Mouse (Mus musculus): ENCODE measurements around the gene Mcf2.

Mcf2 gene

DNA sequence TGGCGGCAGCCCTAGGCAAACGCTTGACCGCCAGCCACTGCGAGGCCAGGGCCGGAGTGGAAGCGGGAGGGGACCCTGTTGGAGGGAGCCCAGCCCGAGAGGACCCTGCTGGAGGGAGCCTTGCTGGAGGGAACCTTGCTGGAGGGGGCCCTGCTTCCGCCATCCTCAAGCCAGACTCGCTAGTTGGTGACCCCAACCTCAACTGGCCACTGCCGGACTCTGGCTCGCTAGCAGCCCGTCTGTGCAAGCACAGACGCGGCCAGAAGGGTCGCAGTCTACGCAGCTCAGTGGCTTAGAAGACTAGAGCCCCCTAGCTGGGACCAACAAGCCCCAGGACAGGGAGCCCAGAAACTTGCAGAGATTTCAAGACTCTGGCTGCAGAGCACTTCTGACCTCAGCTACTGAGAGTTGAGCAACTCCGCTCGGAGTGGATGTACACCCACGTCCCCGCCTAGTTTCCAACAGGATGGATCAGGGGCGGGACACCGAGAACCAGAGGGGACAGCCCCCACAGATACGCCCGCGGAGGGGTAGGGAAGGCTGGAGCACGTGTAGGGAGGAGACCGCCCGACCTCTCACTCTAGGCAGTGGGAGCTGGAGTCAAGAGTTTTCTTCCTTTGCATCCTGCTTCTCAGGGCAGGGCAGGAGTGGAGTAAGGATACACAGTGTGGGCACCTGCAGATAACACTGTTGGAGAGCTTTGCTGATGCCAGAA, at the start of gene Mcf2:
Gene Mcf2, minus strand, starts transcription at position 346 of the 715 bp plus-strand sequence.
- peak; percentile 1 for DNase-seq (ENCODE audit: low spot score in 2 of 2)

DNA sequence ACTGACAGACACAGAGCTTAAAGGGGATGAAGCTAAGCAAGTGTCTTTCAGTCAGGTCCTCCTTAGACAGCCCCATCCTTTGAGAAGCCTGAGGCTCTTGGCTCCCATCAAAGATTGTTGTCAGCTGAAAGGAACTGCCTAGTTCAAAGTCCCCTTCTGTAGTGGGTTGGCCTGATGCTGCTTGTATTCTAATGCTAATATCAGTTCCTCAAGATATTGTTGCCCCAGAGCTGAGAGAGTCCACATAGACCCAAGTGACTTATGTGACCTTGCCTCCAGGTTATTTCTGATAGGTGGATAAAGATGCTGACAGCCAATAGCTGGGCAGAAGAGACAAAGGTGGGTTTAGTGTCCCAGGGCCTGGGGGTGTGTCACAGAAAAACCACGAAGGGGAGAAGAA, 8.8 kb upstream of the Mcf2 start:
- DNase-seq (ENCODE audit: low spot score in 2 of 2) = no peak

DNA sequence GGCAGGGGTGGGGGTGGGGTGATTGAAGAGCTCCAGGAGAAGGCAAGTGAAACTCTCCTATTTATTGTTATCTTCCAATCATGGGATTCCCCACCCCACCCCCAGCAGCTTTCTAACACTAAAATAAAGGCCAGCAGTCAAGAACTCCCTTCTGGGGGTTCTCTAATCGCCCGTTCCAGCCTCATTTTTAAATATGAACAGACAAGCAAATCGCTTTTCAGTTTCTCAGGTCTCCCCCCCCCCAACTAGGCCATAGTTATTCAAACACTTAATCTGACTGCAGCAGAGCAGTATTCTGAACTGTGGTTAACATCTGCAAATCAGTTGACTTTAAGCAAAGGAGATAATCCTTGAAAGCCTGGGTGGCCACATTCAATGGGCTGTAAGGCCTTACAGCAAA, 3.7 kb upstream of the Mcf2 start:
- no peak for DNase-seq (ENCODE audit: low spot score in 2 of 2)

DNA sequence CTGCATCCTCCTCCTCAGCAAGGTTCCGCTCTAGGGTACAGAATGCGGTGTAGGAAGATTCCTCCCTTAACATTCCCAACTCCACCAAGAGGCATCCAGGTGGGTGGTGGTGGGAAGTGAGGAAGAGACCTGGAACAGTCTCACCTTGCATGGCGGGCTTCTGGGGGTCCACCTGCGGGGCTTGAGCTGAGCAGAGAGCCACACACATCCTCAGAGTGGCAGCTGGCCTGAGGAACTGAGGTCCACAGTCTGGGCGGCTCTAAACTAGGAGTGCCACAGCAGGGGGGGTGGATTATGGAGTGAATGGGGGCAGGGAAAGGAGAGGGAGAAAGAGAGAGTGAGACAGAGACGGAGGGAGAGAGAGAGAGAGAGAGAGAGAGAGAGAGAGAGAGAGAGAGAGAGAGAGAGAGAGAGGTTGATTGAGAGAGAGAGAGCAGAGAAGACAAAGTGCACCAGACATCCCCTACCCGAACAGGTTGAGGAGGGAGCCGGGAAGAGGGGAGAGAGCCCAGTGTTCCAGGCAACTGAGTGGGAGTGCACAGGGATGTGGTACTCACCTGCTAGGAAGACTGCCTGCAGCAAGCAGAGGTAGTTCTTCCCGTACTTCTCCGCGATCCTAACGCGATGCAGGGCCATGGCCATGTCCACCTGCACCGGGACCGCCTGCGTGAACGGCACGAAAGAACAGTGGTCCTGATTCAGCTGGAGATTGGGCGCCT, 705 bp downstream of the Mcf2 start:
- DNase-seq (ENCODE audit: low spot score in 2 of 2) = peak in 1 of 2 experiments; percentile 4

DNA sequence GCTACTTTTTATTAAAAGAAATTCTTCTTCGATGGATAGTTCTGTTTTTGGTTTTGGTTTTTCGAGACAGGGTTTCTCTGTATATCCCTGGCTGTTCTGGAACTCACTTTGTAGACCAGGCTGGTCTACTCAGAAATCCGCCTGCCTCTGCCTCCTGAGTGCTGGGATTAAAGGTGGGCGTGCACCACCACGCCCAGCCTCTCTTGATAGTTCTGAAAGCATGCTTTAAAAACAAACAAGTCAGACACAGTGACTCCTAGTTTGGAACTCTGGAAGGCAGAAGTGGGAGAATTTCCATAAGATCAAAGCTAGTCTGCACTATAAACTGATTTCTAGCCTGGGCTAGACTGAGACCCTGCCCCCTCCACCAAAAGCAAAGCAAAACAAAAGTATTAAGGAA, 8.8 kb downstream of the Mcf2 start:
- DNase-seq (ENCODE audit: low spot score in 2 of 2) = no peak

DNA sequence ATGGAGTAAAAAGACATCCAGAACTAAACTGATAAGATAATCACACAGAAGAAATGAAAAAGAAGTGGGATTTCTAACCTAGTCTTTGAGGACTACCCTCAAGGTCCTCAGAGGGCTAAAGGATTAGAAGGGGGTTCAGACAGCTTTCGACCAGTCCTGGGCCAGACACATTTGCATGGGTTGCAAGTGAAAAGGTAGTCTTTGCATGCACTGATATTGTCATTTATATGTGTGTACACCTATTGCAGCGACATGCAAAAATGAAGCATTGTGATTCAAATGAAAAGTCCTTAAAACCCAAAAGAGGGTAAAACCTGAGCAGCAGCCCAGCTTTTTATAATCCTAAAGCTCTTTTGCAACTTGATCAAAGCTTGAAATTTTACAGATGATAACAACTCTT, 9.4 kb downstream of the Mcf2 start:
- DNase-seq (ENCODE audit: low spot score in 2 of 2) = no peak

DNA sequence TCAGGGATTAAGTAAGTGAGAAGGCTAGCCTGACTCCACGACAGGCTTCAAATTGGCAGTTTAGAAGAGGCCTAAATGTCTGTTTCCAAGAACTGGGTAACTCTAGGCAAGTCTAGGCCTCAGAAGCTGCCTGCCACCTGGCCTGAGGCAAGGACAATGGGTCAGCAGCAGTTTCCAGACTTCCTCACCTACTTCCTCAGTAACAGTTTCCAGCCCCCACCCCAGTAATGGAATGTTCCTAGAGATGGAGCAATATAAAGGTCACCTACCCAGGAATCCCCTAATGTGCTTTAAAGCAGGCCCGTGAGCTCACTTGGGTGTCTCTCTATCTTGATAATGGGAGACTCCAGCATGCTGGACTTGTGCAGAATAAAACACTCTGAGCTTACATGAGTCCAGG, 10.1 kb downstream of the Mcf2 start:
- DNase-seq (ENCODE audit: low spot score in 2 of 2) = no peak

DNA sequence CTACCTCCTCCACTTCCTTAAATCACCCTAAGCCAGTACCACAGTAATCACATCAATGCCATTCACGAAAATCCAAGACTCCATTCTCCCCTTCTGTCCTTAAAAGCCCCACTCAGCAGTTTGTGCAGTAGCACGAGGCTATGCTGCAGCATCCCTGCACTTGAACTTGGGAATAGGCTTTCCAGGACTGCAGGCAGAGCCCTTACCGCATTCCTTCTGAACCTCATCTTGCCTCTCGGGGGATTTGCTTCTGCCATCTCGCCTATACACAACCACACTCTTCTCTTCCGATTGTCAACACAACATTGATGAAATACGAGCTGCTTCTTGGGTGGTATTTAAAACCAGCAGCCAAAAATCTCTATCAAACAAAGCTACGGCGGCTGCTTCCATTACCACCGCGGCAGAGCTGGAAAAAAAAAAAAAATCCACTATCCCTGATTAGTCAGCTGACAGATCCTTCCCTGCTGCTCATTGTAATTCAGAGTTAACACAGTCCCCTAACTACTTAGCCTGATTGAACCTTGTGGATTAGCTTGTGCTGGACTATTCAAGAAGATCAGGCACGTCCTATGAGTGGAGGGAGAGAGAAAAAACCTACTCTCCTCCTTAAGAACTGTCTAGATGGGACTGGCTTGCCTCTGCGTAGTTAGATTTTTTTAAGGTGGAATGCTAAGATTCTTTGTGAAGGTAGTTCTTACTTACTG, 31.5 kb downstream of the Mcf2 start:
- DNase-seq (ENCODE audit: low spot score in 2 of 2) = no peak

DNA sequence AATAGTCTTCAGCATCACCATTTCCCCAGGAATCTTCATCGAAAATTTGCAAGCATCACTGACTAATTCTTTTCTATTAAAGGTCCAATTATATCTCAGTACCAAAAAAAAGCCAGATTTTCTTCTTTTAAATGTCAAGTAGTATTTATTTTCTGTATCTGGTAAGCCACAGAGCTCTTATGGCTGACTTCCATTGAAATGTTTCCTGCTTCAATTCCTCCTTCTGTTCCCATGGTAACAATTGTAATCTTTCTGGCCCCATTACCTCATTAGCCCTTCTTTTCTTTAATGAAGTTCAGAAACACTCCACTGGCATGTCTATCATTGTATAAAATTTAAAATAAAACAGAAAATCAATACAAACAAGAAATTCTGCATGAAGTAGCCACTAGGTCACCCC, 103.5 kb downstream of the Mcf2 start:
- no peak for DNase-seq (ENCODE audit: low spot score in 2 of 2)

DNA sequence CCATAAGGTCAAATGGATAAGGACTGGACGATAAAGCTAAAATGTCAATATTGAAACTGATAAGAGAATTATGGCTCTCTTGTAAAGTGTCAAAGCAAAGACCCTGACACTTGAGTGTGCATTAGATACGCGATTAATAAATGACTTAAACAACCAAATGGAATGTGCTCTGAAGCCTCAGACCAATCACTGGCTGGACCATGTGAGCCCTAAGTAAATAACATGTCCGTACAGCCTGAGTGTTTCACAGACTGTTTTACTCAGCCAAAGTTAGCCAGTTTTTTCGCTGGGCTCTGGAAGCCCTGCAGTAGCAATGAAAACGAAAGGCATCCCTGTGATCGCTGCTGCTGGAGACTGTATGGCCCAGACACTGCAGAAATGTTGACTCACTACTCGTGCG, 123.7 kb downstream of the Mcf2 start:
- DNase-seq (ENCODE audit: low spot score in 2 of 2) = no peak

DNA sequence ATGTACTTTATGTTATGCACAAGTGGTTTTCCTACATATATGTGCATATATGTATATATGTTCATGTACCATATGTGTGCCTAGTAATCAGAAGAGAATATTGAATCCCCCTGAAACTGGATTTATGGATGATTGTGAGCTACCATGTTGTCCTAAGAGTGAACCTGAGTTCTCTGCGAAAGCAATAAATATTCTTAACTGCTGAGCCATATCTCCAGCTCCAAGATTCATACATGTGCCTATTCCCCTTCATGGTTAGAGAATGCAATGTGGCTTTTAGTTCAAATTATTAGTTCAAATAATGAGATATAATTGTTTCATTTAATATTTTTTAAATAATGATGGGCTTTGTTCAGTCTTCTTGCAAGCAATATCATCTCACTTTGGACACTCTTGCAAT, 124.1 kb downstream of the Mcf2 start:
- no peak for DNase-seq (ENCODE audit: low spot score in 2 of 2)

DNA sequence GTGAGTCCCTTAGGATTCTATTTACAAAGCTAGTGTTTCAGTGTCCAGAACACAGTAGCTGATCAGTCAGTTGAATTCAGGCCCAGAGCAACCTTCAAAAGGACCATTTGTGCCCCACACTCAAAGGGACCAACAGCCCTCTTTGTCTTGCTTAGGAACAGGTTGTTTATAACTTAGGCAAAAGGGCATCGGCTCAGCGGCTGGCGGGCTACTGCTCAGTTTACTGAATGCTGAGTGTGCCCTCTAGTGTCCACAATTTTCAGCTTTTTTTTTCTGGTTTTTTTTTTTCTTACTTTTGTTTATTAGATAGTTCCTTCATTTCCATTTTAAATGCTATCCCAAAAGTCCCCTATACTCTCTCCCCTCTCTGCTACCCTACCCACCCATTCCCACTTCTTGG, 152.2 kb downstream of the Mcf2 start:
- peak in 1 of 2 experiments; percentile 0 for DNase-seq (ENCODE audit: low spot score in 2 of 2)

DNA sequence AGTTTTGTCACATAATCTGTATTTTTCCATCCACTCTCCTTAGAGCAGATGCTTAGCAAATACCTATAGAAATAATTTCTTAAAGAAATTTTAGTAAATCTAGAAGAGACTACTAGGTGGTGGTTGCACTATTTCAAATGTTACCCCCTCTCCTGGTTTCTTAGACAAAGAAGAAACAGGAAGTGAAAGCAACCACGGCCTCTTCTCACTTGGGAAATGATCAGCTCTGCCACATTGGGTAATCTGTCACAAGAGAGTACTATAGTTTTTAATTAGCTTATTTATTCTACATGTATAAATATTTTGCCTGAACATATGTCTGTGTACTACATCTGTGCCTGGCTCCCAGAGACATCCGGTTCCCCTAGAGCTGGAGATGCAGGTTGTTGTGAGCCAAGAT, 157.3 kb downstream of the Mcf2 start:
- DNase-seq (ENCODE audit: low spot score in 2 of 2) = no peak

DNA sequence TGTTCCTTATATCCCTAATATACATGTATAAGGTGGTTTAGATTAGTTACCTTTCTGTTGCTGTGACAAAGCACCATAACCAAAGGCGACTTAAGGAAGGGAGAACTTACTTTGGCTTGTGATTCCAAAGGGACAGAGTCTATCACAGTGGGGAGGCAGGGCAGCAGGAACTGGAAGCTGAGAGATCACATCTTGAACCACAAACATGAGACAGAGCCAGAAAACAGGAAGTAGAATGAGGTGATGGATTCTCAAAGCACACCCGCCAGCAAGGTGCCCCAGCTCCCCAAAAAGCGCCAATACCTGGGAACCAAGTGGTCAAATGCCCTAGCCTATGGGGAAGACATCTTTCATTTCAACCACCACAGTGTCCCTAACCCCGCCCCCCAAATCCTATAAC, 157.9 kb downstream of the Mcf2 start:
- DNase-seq (ENCODE audit: low spot score in 2 of 2) = no peak

DNA sequence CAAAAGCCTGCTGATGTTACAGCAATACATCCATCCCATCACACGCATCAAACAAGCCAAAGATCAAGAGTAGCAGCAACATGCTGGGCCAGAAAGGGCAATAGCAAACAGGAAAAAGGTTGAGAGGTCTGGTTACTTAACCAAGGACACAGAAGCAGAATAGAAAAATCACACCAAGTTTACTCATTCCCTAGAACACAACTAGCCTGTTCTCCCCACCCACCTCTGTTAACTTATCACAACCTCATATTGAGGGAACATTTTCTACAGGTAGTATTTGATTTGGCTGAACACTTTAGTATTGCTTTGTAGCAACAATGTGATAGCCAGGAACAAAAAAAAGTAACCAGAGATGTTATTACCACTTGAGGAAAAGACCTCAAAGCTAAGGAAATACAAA, 164.3 kb downstream of the Mcf2 start:
- no peak for DNase-seq (ENCODE audit: low spot score in 2 of 2)

DNA sequence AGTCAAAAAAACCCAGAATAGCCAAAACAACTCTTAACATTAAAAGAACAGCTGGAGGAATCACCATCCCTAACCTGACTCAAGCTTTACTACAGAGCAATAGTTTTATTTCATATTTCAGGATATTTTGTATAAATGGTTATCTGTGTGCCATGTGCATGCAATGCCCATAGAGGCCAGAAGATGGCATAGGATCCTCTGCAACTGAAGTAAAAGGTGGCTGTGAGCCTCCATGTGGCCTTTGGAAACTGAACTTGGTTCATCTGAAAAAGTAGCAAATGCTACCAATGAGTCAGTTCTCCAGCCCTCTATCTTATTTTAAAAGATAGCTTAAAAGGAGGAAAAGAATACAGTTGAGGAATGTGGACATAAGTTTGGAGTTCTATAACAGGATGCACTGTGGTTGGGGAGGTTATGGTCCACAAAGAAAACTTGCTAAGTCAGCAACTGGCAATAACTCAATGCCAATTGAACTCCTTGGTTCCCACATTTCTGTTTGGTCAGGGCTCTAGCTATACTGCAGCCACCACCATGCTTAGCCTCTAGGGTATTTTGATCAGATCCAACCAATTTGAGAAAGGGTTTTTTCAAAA, 165.7 kb downstream of the Mcf2 start:
- DNase-seq (ENCODE audit: low spot score in 2 of 2) = peak in 1 of 2 experiments; percentile 4

Measured in urinary bladder, adult 18-20 months (tissue).